Mouse (Mus musculus) erythroblast, embryonic 14.5 days (primary cell): ENCODE data around the gene Prkce. TPM values are rescaled to one million over a fixed set of nuclear protein-coding genes. Genes with fewer than 3 reads are reported as not detected.

Experiments
- H3K27me3 ChIP-seq: 2 replicates; pipeline ENCODE4 v1.6.1; 2012; ENCODE audit warnings: inconsistent platforms; ENCODE audit not compliant: control insufficient read depth
- H3K36me3 ChIP-seq: 2 replicates; pipeline ENCODE4 v1.6.1; 2012; ENCODE audit warnings: mild to moderate bottlenecking, inconsistent platforms; ENCODE audit not compliant: control insufficient read depth
- H3K4me1 ChIP-seq: 2 replicates; pipeline ENCODE4 v1.6.1; 2012; ENCODE audit warnings: inconsistent platforms; ENCODE audit not compliant: control insufficient read depth
- H3K4me3 ChIP-seq: replicated peaks from 2 replicates; pipeline ENCODE3; 2012; ENCODE audit warnings: moderate library complexity, mild to moderate bottlenecking, inconsistent platforms
- H3K9me3 ChIP-seq: 2 replicates; pipeline ENCODE4 v1.6.1; 2012; ENCODE audit warnings: low read length, inconsistent platforms, mixed read lengths; ENCODE audit not compliant: control insufficient read depth
- GATA1 ChIP-seq: IDR thresholded peaks from 2 replicates; pipeline ENCODE4 v1.6.1; 2012; ENCODE audit warnings: low read length, inconsistent platforms, mixed read lengths
- TAL1 ChIP-seq: IDR thresholded peaks from 3 replicates; pipeline ENCODE4 v1.6.1; 2012; ENCODE audit warnings: low read length, inconsistent platforms, mixed read lengths
- polyA plus RNA-seq: library from polyadenylated mRNA; stranded (reverse); fragments of >175 nt; gene quantifications from 2 replicates; pipeline ENCODE4 v1.2.3, GENCODE M21; 2012

Prkce gene
- polyA plus RNA-seq, 1 experiment, result 0.04 TPM

DNA sequence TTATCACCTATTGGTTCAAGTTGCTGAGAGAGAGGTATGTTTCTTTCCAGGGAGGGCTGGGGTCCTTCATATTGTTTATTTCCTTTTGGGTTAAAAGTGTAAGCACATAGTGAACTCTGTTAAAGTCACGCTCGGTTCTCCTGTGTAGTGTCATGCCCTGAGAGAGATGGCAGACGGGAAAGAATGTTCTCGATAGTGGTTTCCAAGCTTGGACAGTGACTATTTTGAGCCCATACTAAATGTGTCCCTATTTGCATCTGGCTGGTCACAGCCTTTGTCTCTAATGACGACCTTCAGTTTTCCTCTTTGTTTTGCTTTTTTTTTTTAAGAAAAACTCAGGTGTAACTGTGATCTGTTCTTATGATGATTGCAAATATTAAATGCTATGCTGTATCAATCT, 488.8 kb downstream of the Prkce start:
- no peak overlapping the region for H3K4me3 ChIP-seq
- H3K36me3 ChIP-seq, result no peaks in the 10 kb centered on the region
- H3K27me3 ChIP-seq, result no peaks in the 10 kb centered on the region
- TF ChIP-seq TAL1 (no peak), GATA1 (no peak)
- H3K4me1 ChIP-seq, result no peaks in the 10 kb centered on the region
- H3K9me3 ChIP-seq, result no peaks in the 10 kb centered on the region

DNA sequence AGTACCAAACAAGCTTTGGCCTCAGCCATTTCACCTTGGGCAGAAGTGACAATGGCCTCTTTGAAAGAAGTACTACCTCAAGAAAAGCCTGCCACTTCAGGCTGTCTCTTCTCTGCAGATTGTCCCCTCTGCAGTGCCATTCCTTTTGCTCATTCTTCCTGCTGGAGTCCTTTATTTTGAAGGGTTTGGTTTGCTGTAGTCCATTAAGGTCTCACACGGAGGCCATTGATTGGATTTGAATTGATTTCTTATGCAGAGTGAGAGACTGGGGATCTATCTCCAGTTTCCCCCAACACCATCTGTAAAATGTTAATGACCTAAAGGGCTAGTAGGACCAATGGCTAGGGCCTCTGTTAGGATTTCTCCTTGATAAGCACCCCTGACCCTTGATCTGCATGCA, 494.7 kb downstream of the Prkce start:
- Histone ChIP-seq H3K4me1 (no peaks in the 10 kb centered on the region), H3K36me3 (no peaks in the 10 kb centered on the region), H3K27me3 (no peaks in the 10 kb centered on the region), H3K4me3 (no peak overlapping the region), H3K9me3 (no peaks in the 10 kb centered on the region)
- no peak for TF ChIP-seq GATA1
- TF ChIP-seq TAL1, result no peak

DNA sequence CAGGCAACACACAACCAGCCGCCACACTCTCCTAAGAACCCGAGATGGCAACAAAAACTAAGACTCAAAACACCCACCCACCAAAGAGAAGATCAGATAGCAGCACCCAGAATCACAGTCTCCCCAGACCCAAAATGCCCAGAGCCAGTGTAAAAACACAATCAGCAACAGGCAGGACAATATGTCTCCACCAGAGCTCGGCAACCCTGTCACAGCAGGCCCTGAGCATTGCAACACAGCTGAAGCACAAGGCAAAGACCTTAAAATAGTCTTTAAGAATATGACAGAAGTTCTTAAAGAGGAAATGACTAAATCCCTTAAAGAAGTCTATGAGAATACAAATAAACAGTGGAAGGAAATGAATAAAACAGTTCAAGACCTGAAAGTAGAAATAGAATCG, 495.9 kb downstream of the Prkce start:
- no peaks in the 10 kb centered on the region for H3K27me3 ChIP-seq
- H3K9me3 ChIP-seq, result no peaks in the 10 kb centered on the region
- no peaks in the 10 kb centered on the region for H3K4me1 ChIP-seq
- no peaks in the 10 kb centered on the region for H3K36me3 ChIP-seq
- TF ChIP-seq GATA1 (no peak), TAL1 (no peak)
- no peak overlapping the region for H3K4me3 ChIP-seq

DNA sequence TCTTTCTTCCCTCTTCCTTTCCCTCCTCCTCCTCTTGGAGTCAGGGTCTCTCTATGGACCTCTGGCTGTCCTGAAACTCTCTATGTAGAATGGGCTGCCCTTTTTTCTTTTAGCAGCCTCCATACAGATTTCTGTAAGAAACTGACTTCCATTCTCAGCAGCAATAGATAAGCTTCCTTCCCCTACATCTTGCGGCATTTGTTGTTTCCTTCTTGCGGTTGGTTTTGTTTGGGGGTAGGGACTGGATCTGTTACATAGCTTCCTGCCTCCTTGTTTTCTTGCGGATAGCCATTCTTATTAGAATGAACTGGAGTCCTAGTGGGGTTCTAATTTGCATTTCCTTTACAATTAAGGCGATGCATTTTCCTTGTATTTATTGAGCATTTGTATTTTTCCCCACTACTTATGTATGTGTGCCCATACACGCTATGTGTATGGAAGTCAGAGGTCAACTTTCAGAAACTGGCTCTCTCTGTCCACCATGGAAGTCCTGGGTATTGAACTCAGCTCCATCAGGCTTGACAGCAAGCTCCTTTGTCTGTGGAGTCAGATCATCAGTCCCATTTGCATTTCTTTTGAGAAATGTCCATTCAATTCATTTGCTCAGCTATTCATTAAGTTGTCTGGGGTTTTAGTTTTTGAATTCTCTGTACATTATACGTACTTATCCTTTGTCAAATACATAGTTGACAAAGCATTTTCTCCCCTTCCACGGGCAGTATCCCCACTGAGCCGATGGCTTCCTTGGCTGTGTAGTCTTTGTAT, 500.4 kb downstream of the Prkce start:
- Histone ChIP-seq H3K9me3 (no peaks in the 10 kb centered on the region), H3K27me3 (no peaks in the 10 kb centered on the region), H3K36me3 (no peaks in the 10 kb centered on the region), H3K4me3 (no peak overlapping the region), H3K4me1 (no peaks in the 10 kb centered on the region)
- TF ChIP-seq GATA1 (no peak), TAL1 (no peak)

DNA sequence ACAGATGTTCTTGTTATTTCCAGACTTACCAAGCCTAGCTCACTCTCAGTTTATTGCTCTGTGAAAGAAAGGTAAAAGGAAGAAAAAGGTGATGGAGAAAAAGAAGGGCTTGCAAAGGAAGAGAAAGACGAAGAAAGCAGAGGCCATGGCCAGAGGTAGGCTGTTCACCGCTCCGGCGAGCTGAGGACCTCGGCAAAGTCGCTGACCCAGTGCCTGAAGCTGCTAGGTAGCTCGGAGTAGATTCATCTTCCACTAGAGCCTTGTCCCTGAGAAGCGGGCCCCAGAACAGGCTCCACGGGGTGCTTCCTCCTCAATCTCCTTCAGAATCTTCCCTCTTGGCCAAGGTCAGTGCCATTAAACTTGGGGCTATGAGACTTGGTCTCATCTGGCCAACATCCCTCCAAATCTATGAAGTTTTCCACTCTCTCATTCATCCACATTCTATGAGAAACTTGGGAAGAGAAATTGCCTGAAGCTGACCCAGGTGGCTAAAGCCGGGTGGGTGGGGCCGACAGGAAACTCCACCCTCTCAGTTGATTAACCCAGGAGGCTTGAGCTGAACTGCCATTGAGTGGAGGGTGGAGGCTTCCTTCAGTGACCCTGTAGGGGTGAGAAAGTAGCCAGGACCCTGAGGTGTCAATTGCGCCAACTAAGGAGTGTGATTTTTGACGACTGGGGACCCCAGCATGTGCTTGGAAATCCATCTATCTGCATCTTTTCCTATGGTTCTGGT, 502.2 kb downstream of the Prkce start:
- H3K9me3 ChIP-seq, result no peaks in the 10 kb centered on the region
- TF ChIP-seq TAL1, result no peak
- no peak for TF ChIP-seq GATA1
- no peak overlapping the region for H3K4me3 ChIP-seq
- no peaks in the 10 kb centered on the region for H3K4me1 ChIP-seq
- no peaks in the 10 kb centered on the region for H3K36me3 ChIP-seq
- no peaks in the 10 kb centered on the region for H3K27me3 ChIP-seq

DNA sequence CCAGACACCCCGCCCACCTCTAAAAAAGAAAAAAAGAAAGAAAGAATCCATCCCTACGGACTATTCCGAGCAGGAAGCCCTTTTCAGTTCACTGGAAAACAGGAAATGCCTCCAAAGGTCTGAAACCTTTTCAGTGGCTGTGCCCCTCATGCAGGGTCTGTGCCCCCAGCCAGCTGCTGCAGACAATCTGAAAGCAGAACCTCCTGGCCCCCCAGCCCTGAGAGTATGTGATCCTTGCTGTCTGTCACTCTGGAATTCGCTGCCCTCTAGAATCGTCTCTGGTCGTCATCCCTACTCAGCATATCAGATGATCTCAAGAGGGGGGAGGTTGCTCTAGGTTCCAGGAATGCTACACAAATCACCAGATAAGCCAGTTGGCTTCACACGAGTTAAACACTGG, 503.1 kb downstream of the Prkce start:
- no peak for TF ChIP-seq GATA1
- no peak for TF ChIP-seq TAL1
- Histone ChIP-seq H3K4me1 (no peaks in the 10 kb centered on the region), H3K36me3 (no peaks in the 10 kb centered on the region), H3K27me3 (no peaks in the 10 kb centered on the region), H3K4me3 (no peak overlapping the region), H3K9me3 (no peaks in the 10 kb centered on the region)

DNA sequence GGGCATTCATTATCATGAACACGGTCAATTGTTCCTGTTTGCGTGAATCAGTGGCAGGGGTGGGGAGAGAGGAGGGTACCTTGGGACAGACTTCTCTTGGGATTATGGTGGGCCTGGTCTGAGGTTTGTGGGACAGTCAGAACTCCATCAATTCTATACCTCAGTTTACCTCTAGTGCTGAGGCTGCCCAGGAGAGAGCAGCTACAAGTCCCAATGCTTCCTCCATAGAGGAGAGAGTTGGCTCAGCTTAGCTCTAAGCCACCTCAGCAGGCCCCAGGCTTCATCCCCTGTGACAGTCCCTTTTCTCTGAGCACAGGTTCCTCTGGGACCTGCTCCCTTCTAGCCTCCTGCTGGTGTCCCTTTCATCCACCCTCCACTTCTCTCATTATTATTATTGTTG, 507.4 kb downstream of the Prkce start:
- H3K9me3 ChIP-seq, result no peaks in the 10 kb centered on the region
- no peaks in the 10 kb centered on the region for H3K4me1 ChIP-seq
- H3K36me3 ChIP-seq, result no peaks in the 10 kb centered on the region
- TF ChIP-seq TAL1 (no peak), GATA1 (no peak)
- no peaks in the 10 kb centered on the region for H3K27me3 ChIP-seq
- no peak overlapping the region for H3K4me3 ChIP-seq

DNA sequence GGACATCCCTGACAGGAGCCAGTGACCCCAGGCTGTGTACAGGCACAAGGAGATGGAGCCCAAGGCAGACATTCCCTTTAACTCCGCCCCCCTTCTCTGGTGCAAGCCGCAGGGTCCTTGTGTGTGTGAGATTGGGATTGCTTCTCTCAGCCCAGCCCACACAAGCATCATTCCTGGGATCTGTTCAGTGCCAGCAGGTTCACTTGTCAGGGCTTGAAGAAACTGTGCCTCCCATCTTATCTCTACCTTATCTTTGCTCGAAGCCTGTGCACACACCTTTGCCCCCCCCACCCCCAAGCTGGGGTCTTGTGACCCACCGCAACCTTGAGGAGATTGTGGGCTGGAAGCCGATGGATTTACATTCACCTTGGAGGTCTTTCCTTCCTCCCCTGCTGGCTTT, 508.8 kb downstream of the Prkce start:
- Histone ChIP-seq H3K9me3 (no peaks in the 10 kb centered on the region), H3K36me3 (no peaks in the 10 kb centered on the region), H3K4me3 (no peak overlapping the region), H3K27me3 (no peaks in the 10 kb centered on the region), H3K4me1 (no peaks in the 10 kb centered on the region)
- TF ChIP-seq TAL1 (no peak), GATA1 (no peak)

DNA sequence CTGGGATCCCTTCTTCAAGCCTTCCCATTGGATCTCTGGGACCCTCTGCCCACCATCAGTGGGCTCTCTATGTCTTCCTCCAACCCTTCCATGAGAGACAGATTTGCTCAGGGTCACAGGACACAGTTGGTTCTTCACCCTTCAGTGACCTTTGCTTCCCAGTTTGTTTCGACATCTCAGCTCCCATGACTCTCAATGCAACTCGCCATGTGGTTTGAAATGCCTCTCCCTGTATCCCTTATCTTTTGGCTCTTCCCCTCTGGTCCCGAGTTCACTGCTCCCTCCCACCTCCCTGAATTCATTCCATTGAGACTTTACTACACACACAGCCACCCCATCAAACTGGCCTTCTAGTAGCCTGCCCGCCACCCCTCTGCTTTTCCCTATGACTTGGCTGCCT, 509.3 kb downstream of the Prkce start:
- no peaks in the 10 kb centered on the region for H3K27me3 ChIP-seq
- TF ChIP-seq TAL1, result no peak
- TF ChIP-seq GATA1, result no peak
- no peaks in the 10 kb centered on the region for H3K36me3 ChIP-seq
- no peaks in the 10 kb centered on the region for H3K9me3 ChIP-seq
- H3K4me1 ChIP-seq, result no peaks in the 10 kb centered on the region
- no peak overlapping the region for H3K4me3 ChIP-seq

DNA sequence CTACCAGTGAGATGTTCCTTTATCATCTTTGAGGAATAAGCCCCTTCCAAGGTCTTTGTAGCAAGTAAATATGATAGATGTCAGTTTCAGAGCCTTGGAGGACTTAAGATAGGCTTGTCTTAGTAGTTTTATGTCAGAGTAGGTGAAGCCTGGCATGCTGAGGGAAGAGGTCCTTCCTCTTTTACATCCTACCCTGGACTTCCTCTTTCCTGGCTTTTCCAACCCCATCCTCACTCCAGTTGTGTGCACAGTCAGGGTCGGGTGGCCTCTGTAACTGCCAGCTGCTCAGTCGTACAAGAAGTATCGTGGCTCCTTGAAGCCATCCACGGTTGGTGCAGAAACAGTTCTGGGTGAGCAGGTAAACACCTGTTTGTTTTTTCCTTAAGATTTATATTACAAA, 517.7 kb downstream of the Prkce start:
- Histone ChIP-seq H3K4me1 (no peaks in the 10 kb centered on the region), H3K36me3 (no peaks in the 10 kb centered on the region), H3K27me3 (no peaks in the 10 kb centered on the region), H3K4me3 (no peak overlapping the region), H3K9me3 (peaks cover under 1% of the 10 kb centered on the region; the same call in 1 of the 2 replicates)
- no peak for TF ChIP-seq GATA1
- TF ChIP-seq TAL1, result no peak
